In the genomic region with DNA sequence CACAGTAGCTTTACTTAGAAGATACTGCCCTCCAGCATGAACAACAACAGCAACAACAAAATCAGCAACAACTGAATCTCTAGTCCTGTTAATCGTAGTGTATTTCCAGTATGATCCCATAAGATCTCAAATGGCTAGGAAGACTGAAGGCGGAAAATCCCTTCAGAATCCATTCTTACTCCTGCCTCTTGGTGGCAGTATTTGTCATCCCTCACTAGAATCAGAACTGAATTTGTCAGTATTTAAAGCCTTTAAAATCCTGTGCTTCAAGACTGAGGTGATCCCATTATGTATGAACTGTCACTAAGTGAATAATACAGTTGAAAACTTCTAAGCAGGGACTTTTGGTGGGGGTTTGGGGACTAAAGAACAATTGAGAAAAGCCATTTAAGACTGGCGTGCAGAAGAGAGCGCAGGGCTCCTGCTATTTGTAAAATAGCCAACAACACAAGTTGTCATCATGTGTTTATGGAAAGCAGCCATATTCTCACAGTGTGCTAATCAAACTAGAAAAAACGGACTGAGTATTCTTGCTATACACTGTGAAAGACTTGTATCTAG, we compare ENCODE assay signal across 7 mouse cellular contexts.
A peak's percentile ranks its signal among the peaks of the same experiment; 100 is the strongest.
DNase-seq lines count a peak whose midpoint lies in the region.

No protein-coding gene starts in this region.

- DNase-seq in kidney, adult 9 months = peak; percentile 9
- no peak for DNase-seq in kidney, postnatal 4 days
- peak; percentile 68 for DNase-seq in 3T3-L1 (ENCODE audit: low read depth, low spot score)
- peak; percentile 8 for DNase-seq in 416B (ENCODE audit: low read depth)
- peak; percentile 16 to 49 for DNase-seq in cerebellum, postnatal 14 days
- no peak for DNase-seq in thymus, postnatal 36 days
- no peak for DNase-seq in gastrocnemius, postnatal 10 days

Comparison
In these comparisons a context has a peak if more than half of its experiments do, and no peak if none do; other contexts are left out.
1. DNase-seq: peak in kidney, adult 9 months (single experiment), 3T3-L1 (single experiment), 416B (single experiment) and cerebellum, postnatal 14 days (2 of 2); none in kidney, postnatal 4 days (0 of 2), thymus, postnatal 36 days (0 of 2) and gastrocnemius, postnatal 10 days (single experiment).